Mouse (Mus musculus) layer of hippocampus, adult 9-10 months (tissue): ENCODE data around the gene Ckap4.
"Not testable (repeated sequence)": the region's sequence is repeated elsewhere in the genome, so short reads cannot be mapped to it uniquely, and the experiment has no call there.

Source experiments
- DNase-seq: peaks from one replicate; pipeline ENCODE4 v3.0.0; 2022; ENCODE audit warnings: low spot score

Gene Ckap4

GRCm38 (mm10) chr10:84498867-84499266, 35.0 kb downstream of the Ckap4 start:
- no peak for DNase-seq

- DNase-seq: no peak
Observed at GRCm38 (mm10) chr10:84496805-84497204, 37.1 kb downstream of the Ckap4 start.

GRCm38 (mm10) chr10:84494432-84494831, 39.4 kb downstream of the Ckap4 start:
- DNase-seq: no peak

GRCm38 (mm10) chr10:84490115-84490514, 43.7 kb downstream of the Ckap4 start:
- DNase-seq: no peak

GRCm38 (mm10) chr10:84488315-84488714, 45.5 kb downstream of the Ckap4 start:
- DNase-seq: no peak

- DNase-seq: no peak
Observed at GRCm38 (mm10) chr10:84484661-84485060, 49.2 kb downstream of the Ckap4 start.

- DNase-seq: no peak
Observed at GRCm38 (mm10) chr10:84483553-84483952, 50.3 kb downstream of the Ckap4 start.

GRCm38 (mm10) chr10:84483069-84483468, 50.8 kb downstream of the Ckap4 start:
- no peak for DNase-seq

GRCm38 (mm10) chr10:84482418-84482817, 51.4 kb downstream of the Ckap4 start:
- DNase-seq: not testable (repeated sequence)

GRCm38 (mm10) chr10:84481327-84481671, 52.6 kb downstream of the Ckap4 start:
- DNase-seq: peak; percentile 12

GRCm38 (mm10) chr10:84480667-84481326, 53.1 kb downstream of the Ckap4 start:
- no peak for DNase-seq

- DNase-seq: no peak
Observed at GRCm38 (mm10) chr10:84480146-84480545, 53.7 kb downstream of the Ckap4 start.

GRCm38 (mm10) chr10:84477613-84478076, 56.2 kb downstream of the Ckap4 start:
- DNase-seq: no peak

- DNase-seq: no peak
Observed at GRCm38 (mm10) chr10:84477045-84477612, 56.7 kb downstream of the Ckap4 start.
